Mouse (Mus musculus): ENCODE results near the gene Bbs10. TPM values are rescaled to one million over a fixed set of nuclear protein-coding genes. Genes with fewer than 3 reads are reported as not detected.

The Bbs10 gene
- polyA plus RNA-seq, 1 experiment from 2014 or later = 9.6 TPM

- no peak overlapping the region for H3K4me2 ChIP-seq (ENCODE audit: low read depth, low read length)
- no peak overlapping the region for H3K4me3 ChIP-seq (ENCODE audit: low read depth, low read length)
- 66% methylated on average over 6 of the region's 6 CpGs for WGBS
- H3K27me3 ChIP-seq (ENCODE audit: control insufficient read depth, insufficient read depth, low read length) = no peaks in the 10 kb centered on the region
- H3K36me3 ChIP-seq (replicated peaks; ENCODE audit: control insufficient read depth, insufficient read depth, low read depth, low read length) = no peaks in the 10 kb centered on the region
- H3K27ac ChIP-seq (replicated peaks; ENCODE audit: low read depth, low read length) = no peak overlapping the region
- ATAC-seq (replicated peaks; ENCODE audit: insufficient number of reproducible peaks, low FRiP score, low TSS enrichment, low read depth) = no peak
- no peak overlapping the region for H3K9ac ChIP-seq (replicated peaks; ENCODE audit: low read length)
- no peaks in the 10 kb centered on the region for H3K9me3 ChIP-seq (replicated peaks; ENCODE audit: control insufficient read depth, low read length)
- H3K4me1 ChIP-seq (ENCODE audit: control insufficient read depth, insufficient read depth, low read length) = no peaks in the 10 kb centered on the region
- DNase-seq (ENCODE audit: low spot score) = peak; percentile 18
Observed at GRCm38 (mm10) chr10:111313282-111313681, 14.8 kb downstream of the Bbs10 start.

GRCm38 (mm10) chr10:111314636-111315395 lies 16.3 kb downstream of the Bbs10 start:
- WGBS = 69% methylated on average over 10 of the region's 10 CpGs
- Histone ChIP-seq H3K27ac (replicated peaks; ENCODE audit: low read depth, low read length) (no peak overlapping the region), H3K27me3 (ENCODE audit: control insufficient read depth, insufficient read depth, low read length) (no peaks in the 10 kb centered on the region)

GRCm38 (mm10) chr10:111315940-111316339 lies 17.5 kb downstream of the Bbs10 start:
- no peaks in the 10 kb centered on the region for H3K27me3 ChIP-seq (ENCODE audit: control insufficient read depth, insufficient read depth, low read length)
- WGBS = 84% methylated on average over 3 of the region's 3 CpGs

More at GRCm38 (mm10) chr10:111314636-111315395, 16.3 kb downstream of the Bbs10 start:
- DNase-seq (ENCODE audit: low spot score) (peak; percentile 38), ATAC-seq (replicated peaks; ENCODE audit: insufficient number of reproducible peaks, low FRiP score, low TSS enrichment, low read depth) (no peak)
- no peak overlapping the region for H3K4me3 ChIP-seq (ENCODE audit: low read depth, low read length)
- H3K36me3 ChIP-seq (replicated peaks; ENCODE audit: control insufficient read depth, insufficient read depth, low read depth, low read length) = no peaks in the 10 kb centered on the region
- H3K9ac ChIP-seq (replicated peaks; ENCODE audit: low read length) = no peak overlapping the region
- H3K9me3 ChIP-seq (replicated peaks; ENCODE audit: control insufficient read depth, low read length) = no peaks in the 10 kb centered on the region
- no peaks in the 10 kb centered on the region for H3K4me1 ChIP-seq (ENCODE audit: control insufficient read depth, insufficient read depth, low read length)
- no peak overlapping the region for H3K4me2 ChIP-seq (ENCODE audit: low read depth, low read length)

GRCm38 (mm10) chr10:111318021-111318420 lies 19.5 kb downstream of the Bbs10 start:
- no peak for DNase-seq (ENCODE audit: low spot score)

More at GRCm38 (mm10) chr10:111315940-111316339, 17.5 kb downstream of the Bbs10 start:
- no peak for ATAC-seq (replicated peaks; ENCODE audit: insufficient number of reproducible peaks, low FRiP score, low TSS enrichment, low read depth)
- Histone ChIP-seq H3K36me3 (replicated peaks; ENCODE audit: control insufficient read depth, insufficient read depth, low read depth, low read length) (no peaks in the 10 kb centered on the region), H3K4me1 (ENCODE audit: control insufficient read depth, insufficient read depth, low read length) (no peaks in the 10 kb centered on the region), H3K4me3 (ENCODE audit: low read depth, low read length) (no peak overlapping the region), H3K9me3 (replicated peaks; ENCODE audit: control insufficient read depth, low read length) (no peaks in the 10 kb centered on the region), H3K27ac (replicated peaks; ENCODE audit: low read depth, low read length) (no peak overlapping the region), H3K9ac (replicated peaks; ENCODE audit: low read length) (no peak overlapping the region), H3K4me2 (ENCODE audit: low read depth, low read length) (no peak overlapping the region)
- no peak for DNase-seq (ENCODE audit: low spot score)

GRCm38 (mm10) chr10:111318805-111319500 lies 20.5 kb downstream of the Bbs10 start:
- H3K36me3 ChIP-seq (replicated peaks; ENCODE audit: control insufficient read depth, insufficient read depth, low read depth, low read length) = no peaks in the 10 kb centered on the region
- no peak overlapping the region for H3K9ac ChIP-seq (replicated peaks; ENCODE audit: low read length)
- H3K4me1 ChIP-seq (ENCODE audit: control insufficient read depth, insufficient read depth, low read length) = no peaks in the 10 kb centered on the region
- no peaks in the 10 kb centered on the region for H3K27me3 ChIP-seq (ENCODE audit: control insufficient read depth, insufficient read depth, low read length)
- no peaks in the 10 kb centered on the region for H3K9me3 ChIP-seq (replicated peaks; ENCODE audit: control insufficient read depth, low read length)
- H3K4me2 ChIP-seq (ENCODE audit: low read depth, low read length) = no peak overlapping the region
- H3K4me3 ChIP-seq (ENCODE audit: low read depth, low read length) = no peak overlapping the region
- ATAC-seq (replicated peaks; ENCODE audit: insufficient number of reproducible peaks, low FRiP score, low TSS enrichment, low read depth) = no peak
- WGBS = 85% methylated on average over 9 of the region's 9 CpGs
- no peak overlapping the region for H3K27ac ChIP-seq (replicated peaks; ENCODE audit: low read depth, low read length)
- DNase-seq (ENCODE audit: low spot score) = no peak

More at GRCm38 (mm10) chr10:111318021-111318420, 19.5 kb downstream of the Bbs10 start:
- no peaks in the 10 kb centered on the region for H3K27me3 ChIP-seq (ENCODE audit: control insufficient read depth, insufficient read depth, low read length)
- H3K27ac ChIP-seq (replicated peaks; ENCODE audit: low read depth, low read length) = no peak overlapping the region
- no peaks in the 10 kb centered on the region for H3K36me3 ChIP-seq (replicated peaks; ENCODE audit: control insufficient read depth, insufficient read depth, low read depth, low read length)
- H3K4me3 ChIP-seq (ENCODE audit: low read depth, low read length) = no peak overlapping the region
- no peaks in the 10 kb centered on the region for H3K4me1 ChIP-seq (ENCODE audit: control insufficient read depth, insufficient read depth, low read length)
- no peak overlapping the region for H3K4me2 ChIP-seq (ENCODE audit: low read depth, low read length)
- H3K9ac ChIP-seq (replicated peaks; ENCODE audit: low read length) = no peak overlapping the region
- no peak for ATAC-seq (replicated peaks; ENCODE audit: insufficient number of reproducible peaks, low FRiP score, low TSS enrichment, low read depth)
- H3K9me3 ChIP-seq (replicated peaks; ENCODE audit: control insufficient read depth, low read length) = no peaks in the 10 kb centered on the region
- 71% methylated on average over 3 of the region's 3 CpGs for WGBS

- Histone ChIP-seq H3K4me3 (ENCODE audit: low read depth, low read length) (no peak overlapping the region), H3K4me1 (ENCODE audit: control insufficient read depth, insufficient read depth, low read length) (no peaks in the 10 kb centered on the region), H3K36me3 (replicated peaks; ENCODE audit: control insufficient read depth, insufficient read depth, low read depth, low read length) (no peaks in the 10 kb centered on the region), H3K9ac (replicated peaks; ENCODE audit: low read length) (no peak overlapping the region), H3K4me2 (ENCODE audit: low read depth, low read length) (no peak overlapping the region), H3K9me3 (replicated peaks; ENCODE audit: control insufficient read depth, low read length) (no peaks in the 10 kb centered on the region), H3K27me3 (ENCODE audit: control insufficient read depth, insufficient read depth, low read length) (no peaks in the 10 kb centered on the region), H3K27ac (replicated peaks; ENCODE audit: low read depth, low read length) (no peak overlapping the region)
- no peak for ATAC-seq (replicated peaks; ENCODE audit: insufficient number of reproducible peaks, low FRiP score, low TSS enrichment, low read depth)
- DNase-seq (ENCODE audit: low spot score) = no peak
Observed at GRCm38 (mm10) chr10:111320579-111320978, 22.1 kb downstream of the Bbs10 start.

- ATAC-seq (replicated peaks; ENCODE audit: insufficient number of reproducible peaks, low FRiP score, low TSS enrichment, low read depth) (no peak), DNase-seq (ENCODE audit: low spot score) (no peak)
- Histone ChIP-seq H3K27ac (replicated peaks; ENCODE audit: low read depth, low read length) (no peak overlapping the region), H3K36me3 (replicated peaks; ENCODE audit: control insufficient read depth, insufficient read depth, low read depth, low read length) (no peaks in the 10 kb centered on the region), H3K4me3 (ENCODE audit: low read depth, low read length) (no peak overlapping the region), H3K9me3 (replicated peaks; ENCODE audit: control insufficient read depth, low read length) (no peaks in the 10 kb centered on the region), H3K4me1 (ENCODE audit: control insufficient read depth, insufficient read depth, low read length) (no peaks in the 10 kb centered on the region), H3K27me3 (ENCODE audit: control insufficient read depth, insufficient read depth, low read length) (no peaks in the 10 kb centered on the region), H3K9ac (replicated peaks; ENCODE audit: low read length) (no peak overlapping the region), H3K4me2 (ENCODE audit: low read depth, low read length) (no peak overlapping the region)
- 74% methylated on average over 4 of the region's 4 CpGs for WGBS
Observed at GRCm38 (mm10) chr10:111327957-111328356, 29.5 kb downstream of the Bbs10 start.

- Histone ChIP-seq H3K9ac (replicated peaks; ENCODE audit: low read length) (no peak overlapping the region), H3K4me3 (ENCODE audit: low read depth, low read length) (no peak overlapping the region), H3K9me3 (replicated peaks; ENCODE audit: control insufficient read depth, low read length) (no peaks in the 10 kb centered on the region), H3K27ac (replicated peaks; ENCODE audit: low read depth, low read length) (no peak overlapping the region), H3K4me2 (ENCODE audit: low read depth, low read length) (no peak overlapping the region), H3K27me3 (ENCODE audit: control insufficient read depth, insufficient read depth, low read length) (no peaks in the 10 kb centered on the region), H3K36me3 (replicated peaks; ENCODE audit: control insufficient read depth, insufficient read depth, low read depth, low read length) (no peaks in the 10 kb centered on the region), H3K4me1 (ENCODE audit: control insufficient read depth, insufficient read depth, low read length) (no peaks in the 10 kb centered on the region)
- WGBS = 80% methylated on average over 5 of the region's 5 CpGs
- DNase-seq (ENCODE audit: low spot score) (no peak), ATAC-seq (replicated peaks; ENCODE audit: insufficient number of reproducible peaks, low FRiP score, low TSS enrichment, low read depth) (no peak)
Observed at GRCm38 (mm10) chr10:111329326-111329725, 30.8 kb downstream of the Bbs10 start.

Measured in embryonic facial prominence, embryonic 11.5 days (tissue).